Mouse (Mus musculus) cerebellum, adult (tissue): Measurements from ENCODE around the gene Patz1.

Experiments
- ATAC-seq: cut with Nextera tagmentation; 2 replicates; pipeline ENCODE4 v1.9.2; 2017; ENCODE audit warnings: mild to moderate bottlenecking, moderate library complexity, mixed read lengths; ENCODE audit not compliant: insufficient number of reproducible peaks, low FRiP score, low TSS enrichment

The Patz1 gene

GRCm38 (mm10) chr11:3348576-3349342, 60.1 kb downstream of the Patz1 start:
- ATAC-seq: no peak

DNA sequence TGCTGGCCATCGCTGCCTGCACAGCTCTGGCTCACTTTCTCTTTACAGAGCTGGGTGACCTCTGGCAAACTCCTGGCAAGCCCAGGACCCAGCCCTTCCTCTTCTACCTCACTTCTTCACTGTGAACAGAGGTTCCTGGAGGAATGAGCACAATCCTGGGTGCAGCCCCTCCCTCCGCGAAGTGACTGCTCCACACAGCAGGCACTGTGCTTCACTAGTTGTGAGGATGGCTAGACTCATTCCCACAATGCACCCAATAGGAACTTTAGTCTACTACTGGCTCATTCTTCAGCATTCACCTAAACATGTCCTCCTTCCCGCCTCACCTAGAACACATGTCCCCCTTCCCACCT, 60.6 kb downstream of the Patz1 start:
- ATAC-seq: no peak

DNA sequence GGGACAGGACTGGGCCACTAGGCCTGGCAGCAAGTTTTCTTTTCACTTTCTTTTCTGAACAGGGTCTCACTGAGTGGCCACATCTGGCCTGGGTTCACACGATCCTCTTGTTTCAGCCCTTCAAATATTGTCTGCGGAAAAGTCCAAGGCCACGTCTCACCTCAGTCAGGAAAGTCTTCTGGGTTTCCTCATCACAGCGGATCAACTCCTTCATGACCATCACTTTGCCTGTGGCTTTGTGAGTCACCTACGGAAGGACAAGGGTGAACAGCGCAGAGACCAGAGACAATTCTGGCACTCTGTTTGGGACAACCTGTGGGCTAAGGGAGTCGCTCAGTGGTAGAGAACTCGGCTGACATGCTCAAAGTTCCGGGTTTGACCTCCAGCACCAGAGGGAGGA, 63.5 kb downstream of the Patz1 start:
- ATAC-seq: no peak

DNA sequence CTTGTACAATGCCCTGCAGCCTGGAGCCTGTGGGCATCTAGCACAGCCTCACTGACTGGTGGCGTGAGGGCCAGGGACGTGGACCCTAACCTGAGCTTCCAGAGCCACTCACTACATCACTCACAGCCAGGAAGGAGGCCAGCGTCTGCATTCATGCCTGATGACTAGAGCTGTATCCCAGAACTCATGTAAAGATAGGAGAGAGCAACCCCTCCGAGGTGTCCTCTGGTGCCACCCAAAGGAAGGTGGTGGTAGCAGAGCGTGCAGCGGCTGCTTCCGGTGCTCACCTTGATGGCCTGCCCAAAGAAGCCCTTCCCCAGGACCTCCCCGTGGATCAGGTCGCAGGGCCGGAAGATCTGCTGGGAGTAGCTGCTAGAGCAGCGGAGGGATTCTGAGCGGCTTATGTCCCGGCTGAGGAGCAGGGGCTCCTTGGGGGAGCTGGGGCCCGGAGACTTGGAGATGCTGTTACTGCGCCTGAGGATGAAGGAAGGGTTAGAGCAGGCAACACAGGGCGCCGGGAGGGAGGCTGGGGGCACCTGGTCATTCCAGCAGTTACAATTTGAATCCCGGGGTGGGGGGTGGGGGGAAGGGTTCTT, 64.4 kb downstream of the Patz1 start:
- no peak for ATAC-seq
